Mouse (Mus musculus) brain, embryonic 14.5 days (tissue): ENCODE measurements around the gene Isy1.

Source experiments
- CTCF ChIP-seq: fragments of 200-500 bp; IDR thresholded peaks from 2 replicates; pipeline ENCODE4 v1.5.1; 2012; ENCODE audit warnings: inconsistent platforms, mild to moderate bottlenecking, moderate library complexity, borderline replicate concordance; ENCODE audit not compliant: insufficient read depth, insufficient read length; ENCODE audit errors: extremely low read depth
- POLR2A ChIP-seq: fragments of 200-500 bp; IDR thresholded peaks from 2 replicates; pipeline ENCODE4 v1.6.1; 2012; ENCODE audit warnings: mild to moderate bottlenecking, inconsistent platforms, borderline replicate concordance; ENCODE audit not compliant: poor library complexity, insufficient read depth, insufficient read length, severe bottlenecking; ENCODE audit errors: extremely low read depth

DNA sequence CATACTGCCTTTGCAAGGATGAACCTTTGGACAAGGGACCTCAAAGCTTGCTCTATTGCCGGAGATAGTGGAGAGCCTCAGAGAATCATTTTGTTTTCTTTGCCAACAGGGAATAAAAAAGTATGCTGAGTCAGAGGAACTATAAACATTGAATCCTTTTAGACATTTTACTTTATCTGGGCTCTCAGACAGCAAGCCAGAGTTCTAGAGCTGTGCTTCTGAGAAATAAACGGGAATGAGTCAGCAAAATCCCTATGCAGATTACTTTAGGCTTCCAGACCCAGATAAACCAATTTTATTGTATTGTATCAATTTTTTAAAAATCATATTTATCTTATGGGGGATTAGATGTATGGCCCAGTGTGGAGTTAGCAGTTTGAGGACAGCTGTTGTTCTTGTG, 28.7 kb upstream of the Isy1 start:
- TF ChIP-seq POLR2A (no peak), CTCF (no peak)
